Mouse (Mus musculus) embryonic facial prominence, embryonic 11.5 days (tissue): ENCODE results near the gene Rab3d. TPM values are rescaled to one million over a fixed set of nuclear protein-coding genes. Genes with fewer than 3 reads are reported as not detected.
A peak's percentile ranks its signal among the peaks of the same experiment; 100 is the strongest.
"Not testable (repeated sequence)": the region's sequence is repeated elsewhere in the genome, so short reads cannot be mapped to it uniquely, and the experiment has no call there.

Experiments
- ATAC-seq: fragments of 200-750 bp; cut with Nextera tagmentation; replicated peaks from 2 replicates; pipeline ENCODE4 v1.8.0; 2017; ENCODE audit warnings: low read depth; ENCODE audit not compliant: insufficient number of reproducible peaks, low FRiP score, low TSS enrichment
- DNase-seq: peaks from one replicate; pipeline ENCODE4 v3.0.0-alpha.2; 2015; ENCODE audit warnings: low spot score
- H3K27ac ChIP-seq: fragments of 300-500 bp; sonication (generic); replicated peaks from 2 replicates; pipeline ENCODE4 v1.5.1; 2014; ENCODE audit warnings: mild to moderate bottlenecking, low read depth, low read length, control low read depth
- H3K27me3 ChIP-seq: fragments of 300-500 bp; sonication (generic); 2 replicates; pipeline ENCODE4 v1.6.1; 2014; ENCODE audit warnings: mild to moderate bottlenecking, low read length, moderate library complexity, mixed read lengths; ENCODE audit not compliant: control insufficient read depth, insufficient read depth
- H3K36me3 ChIP-seq: fragments of 300-500 bp; sonication (generic); replicated peaks from 2 replicates; pipeline ENCODE4 v1.6.1; 2014; ENCODE audit warnings: low read depth, mild to moderate bottlenecking, low read length, moderate library complexity, mixed read lengths; ENCODE audit not compliant: control insufficient read depth, insufficient read depth
- H3K4me1 ChIP-seq: fragments of 300-500 bp; sonication (generic); 2 replicates; pipeline ENCODE4 v1.6.1; 2014; ENCODE audit warnings: low read length, mixed read lengths; ENCODE audit not compliant: control insufficient read depth, insufficient read depth
- H3K4me2 ChIP-seq: fragments of 300-500 bp; sonication (generic); 2 replicates; pipeline ENCODE4 v1.6.1; 2014; ENCODE audit warnings: low read depth, mild to moderate bottlenecking, control low read depth, low read length, moderate library complexity
- H3K4me3 ChIP-seq: fragments of 300-500 bp; sonication (generic); 2 replicates; pipeline ENCODE4 v1.5.1; 2014; ENCODE audit warnings: low read depth, low read length, control low read depth
- H3K9ac ChIP-seq: fragments of 300-500 bp; sonication (generic); replicated peaks from 2 replicates; pipeline ENCODE4 v1.6.1; 2014; ENCODE audit warnings: mild to moderate bottlenecking, control low read depth, low read length
- H3K9me3 ChIP-seq: fragments of 300-500 bp; sonication (generic); replicated peaks from 2 replicates; pipeline ENCODE4 v1.6.1; 2016; ENCODE audit warnings: mild to moderate bottlenecking, low read length, inconsistent platforms, mixed read lengths; ENCODE audit not compliant: control insufficient read depth
- WGBS: fragments of 180-500 bp; shearing (Covaris S2); extraction: QIAGEN DNeasy Blood & Tissue Kit; methylation state at CpG from one replicate; pipeline ENCODE4 v1.1.7; 2014; 5-methylcytosine and 5-hydroxymethylcytosine counted together
- polyA plus RNA-seq: library from polyadenylated mRNA; unstranded; fragments of >200 nt; fragmentation: Nextera tagmentation; extraction: Ambion mirVana; gene quantifications from 2 replicates; pipeline ENCODE4 v1.2.1, GENCODE M21; 2014

The Rab3d gene
- polyA plus RNA-seq, 1 experiment from 2014 or later: 4.8 TPM

DNA sequence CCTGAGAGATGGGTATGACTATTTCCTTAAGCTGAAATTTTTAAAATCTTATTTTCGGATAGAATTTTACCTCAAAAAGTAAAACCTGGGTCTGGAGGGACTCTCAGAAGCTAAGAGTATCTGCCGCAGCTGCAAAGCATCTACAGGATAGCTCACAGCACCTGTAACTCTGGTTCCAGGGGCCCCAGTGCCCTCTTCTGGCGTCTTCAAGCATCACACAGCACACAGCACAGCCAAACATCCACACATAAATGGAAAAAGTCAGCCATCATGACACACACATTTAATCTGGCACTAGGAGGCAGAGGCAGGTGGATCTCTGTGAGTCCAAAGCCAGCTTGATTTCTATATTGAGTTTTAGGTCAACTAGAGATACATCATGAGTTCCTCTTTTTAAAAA is 41.4 kb downstream of the Rab3d start:
- H3K4me3 ChIP-seq: no peak overlapping the region
- no peak overlapping the region for H3K27ac ChIP-seq
- H3K9me3 ChIP-seq: no peaks in the 10 kb centered on the region
- 66% methylated on average over 3 of the region's 3 CpGs for WGBS
- H3K27me3 ChIP-seq: no peaks in the 10 kb centered on the region
- H3K9ac ChIP-seq: no peak overlapping the region
- H3K4me1 ChIP-seq: no peaks in the 10 kb centered on the region
- ATAC-seq (no peak), DNase-seq (no peak)
- no peak overlapping the region for H3K4me2 ChIP-seq
- no peaks in the 10 kb centered on the region for H3K36me3 ChIP-seq

GRCm38 (mm10) chr9:21872204-21872603 is 45.8 kb downstream of the Rab3d start:
- ATAC-seq: no peak
- H3K27me3 ChIP-seq: no peaks in the 10 kb centered on the region
- no peaks in the 10 kb centered on the region for H3K4me1 ChIP-seq

DNA sequence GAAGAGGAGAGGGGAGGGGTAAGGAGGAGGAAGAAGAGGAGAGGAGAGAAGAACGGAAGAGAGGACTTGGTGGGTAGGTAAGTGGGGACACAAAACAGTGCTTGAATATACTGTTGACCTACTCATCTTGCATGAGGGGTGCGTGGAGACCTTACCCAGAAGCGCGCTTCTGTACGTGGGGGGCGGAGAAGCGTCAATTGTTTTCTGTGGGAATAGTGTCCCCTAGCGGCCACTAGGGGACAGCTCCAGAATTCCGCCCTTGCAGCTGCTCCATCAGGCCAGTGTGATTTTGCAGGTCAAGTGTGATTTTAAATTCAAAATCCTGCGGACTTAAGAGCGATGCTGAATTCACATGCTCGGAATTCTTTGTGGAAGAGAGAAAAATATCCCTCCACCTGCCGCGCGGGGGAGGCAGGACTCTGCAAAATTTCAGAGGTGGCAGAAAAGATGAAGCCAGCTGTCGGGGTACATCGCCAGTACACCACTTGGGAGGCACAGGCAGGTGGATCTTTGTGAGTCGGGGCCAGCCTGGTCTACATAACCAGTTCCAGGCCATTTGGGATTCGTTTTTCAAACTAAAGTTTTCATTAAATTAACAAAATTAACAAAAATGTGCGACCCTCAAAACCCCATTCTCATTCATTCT is 47.0 kb downstream of the Rab3d start:
- no peak overlapping the region; the same call in 1 of the 2 replicates for H3K4me2 ChIP-seq
- no peak overlapping the region for H3K4me3 ChIP-seq
- H3K9me3 ChIP-seq: no peaks in the 10 kb centered on the region
- no peak overlapping the region for H3K9ac ChIP-seq
- no peaks in the 10 kb centered on the region for H3K4me1 ChIP-seq
- ATAC-seq (0 out of 2 replicates have a peak, but pooled peaks have one; percentile 46), DNase-seq (peak; percentile 71)
- no peaks in the 10 kb centered on the region for H3K36me3 ChIP-seq
- H3K27me3 ChIP-seq: no peaks in the 10 kb centered on the region
- no peak overlapping the region for H3K27ac ChIP-seq
- 13% methylated on average over 20 of the region's 20 CpGs for WGBS

More at GRCm38 (mm10) chr9:21872204-21872603, 45.8 kb downstream of the Rab3d start:
- Histone ChIP-seq H3K4me3 (no peak overlapping the region), H3K27ac (no peak overlapping the region), H3K4me2 (no peak overlapping the region), H3K9me3 (no peaks in the 10 kb centered on the region), H3K9ac (no peak overlapping the region), H3K36me3 (no peaks in the 10 kb centered on the region)
- WGBS: 69% methylated on average over 4 of the region's 4 CpGs
- no peak for DNase-seq

GRCm38 (mm10) chr9:21869290-21869689 is 48.7 kb downstream of the Rab3d start:
- H3K9ac ChIP-seq, H3K27ac ChIP-seq, H3K36me3 ChIP-seq, H3K9me3 ChIP-seq, H3K27me3 ChIP-seq, H3K4me1 ChIP-seq, H3K4me3 ChIP-seq, H3K4me2 ChIP-seq, ATAC-seq: not testable (repeated sequence)
- WGBS: 50% methylated on average over 7 of the region's 7 CpGs
- peak; percentile 27 for DNase-seq

DNA sequence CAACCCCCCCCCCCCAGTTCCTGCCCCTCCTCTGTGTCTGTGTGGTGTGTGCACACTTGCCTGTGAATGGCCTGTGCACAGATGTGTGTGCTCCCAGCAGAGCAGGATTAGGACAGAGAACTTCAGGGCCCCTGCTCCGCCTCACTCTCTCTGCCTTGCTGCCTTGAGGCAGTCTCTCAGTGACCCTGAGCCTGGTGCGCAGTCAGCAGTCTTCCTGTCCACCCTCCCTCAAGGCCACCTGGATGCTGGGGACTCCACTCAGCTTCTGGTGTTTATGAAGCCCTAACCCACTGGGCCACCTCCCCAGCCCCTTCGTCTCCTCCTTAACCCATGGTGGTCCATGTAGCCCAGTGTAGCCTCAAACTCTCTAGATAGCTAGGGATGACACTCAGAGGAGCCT is 50.3 kb downstream of the Rab3d start:
- no peaks in the 10 kb centered on the region for H3K27me3 ChIP-seq
- H3K4me2 ChIP-seq: no peak overlapping the region
- DNase-seq (no peak), ATAC-seq (no peak)
- H3K4me1 ChIP-seq: no peaks in the 10 kb centered on the region
- 61% methylated on average over 3 of the region's 3 CpGs for WGBS
- H3K9ac ChIP-seq: no peak overlapping the region
- no peak overlapping the region for H3K4me3 ChIP-seq
- H3K27ac ChIP-seq: no peak overlapping the region
- H3K36me3 ChIP-seq: no peaks in the 10 kb centered on the region
- no peaks in the 10 kb centered on the region for H3K9me3 ChIP-seq

GRCm38 (mm10) chr9:21866641-21867040 is 51.4 kb downstream of the Rab3d start:
- DNase-seq: peak; percentile 14
- no peak for ATAC-seq
- WGBS: 52% methylated on average over 2 of the region's 2 CpGs

DNA sequence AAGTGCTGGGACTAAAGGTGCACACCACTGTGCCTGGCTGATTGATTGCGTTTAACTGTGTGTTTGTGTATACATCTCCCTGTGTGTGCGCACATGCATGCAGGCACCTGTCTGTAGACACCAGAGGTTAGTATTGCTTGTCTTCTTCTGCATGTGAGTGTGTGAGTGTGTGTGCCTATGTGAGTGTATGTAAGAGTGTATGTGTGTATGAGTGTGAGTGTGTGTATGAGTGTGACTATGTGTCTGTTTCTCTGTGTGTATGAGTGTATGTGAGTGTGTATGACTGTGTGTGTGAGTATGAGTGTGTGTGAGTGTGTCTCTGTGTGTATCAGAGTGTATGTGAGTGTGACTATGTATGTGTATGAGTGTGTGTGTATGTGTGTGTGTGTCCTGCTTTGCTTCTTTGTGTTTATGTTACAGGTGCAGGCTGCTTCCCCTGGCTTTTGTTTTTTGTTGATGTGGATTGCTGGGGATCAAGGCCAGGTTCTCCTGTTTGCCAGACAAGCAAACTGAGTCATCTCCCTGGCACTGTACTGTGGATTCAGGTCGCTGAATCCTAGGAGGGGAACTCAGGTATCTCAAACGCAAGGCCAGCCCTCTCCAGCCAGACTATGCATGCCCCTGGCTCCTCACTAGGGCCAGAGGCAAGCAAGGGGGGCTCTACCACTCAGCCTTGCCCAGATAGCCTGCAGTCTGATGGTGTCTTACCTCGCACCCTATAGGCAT is 52.2 kb downstream of the Rab3d start:
- ATAC-seq (no peak), DNase-seq (no peak)
- Histone ChIP-seq H3K4me2 (no peak overlapping the region), H3K36me3 (no peaks in the 10 kb centered on the region), H3K4me1 (no peaks in the 10 kb centered on the region), H3K27me3 (no peaks in the 10 kb centered on the region), H3K4me3 (no peak overlapping the region), H3K9ac (no peak overlapping the region), H3K9me3 (no peaks in the 10 kb centered on the region), H3K27ac (no peak overlapping the region)
- 69% methylated on average over 5 of the region's 5 CpGs for WGBS

More at GRCm38 (mm10) chr9:21866641-21867040, 51.4 kb downstream of the Rab3d start:
- no peak overlapping the region for H3K27ac ChIP-seq
- no peaks in the 10 kb centered on the region for H3K36me3 ChIP-seq
- H3K27me3 ChIP-seq: no peaks in the 10 kb centered on the region
- H3K4me1 ChIP-seq: no peaks in the 10 kb centered on the region
- no peak overlapping the region for H3K4me2 ChIP-seq
- H3K4me3 ChIP-seq: no peak overlapping the region
- no peak overlapping the region for H3K9ac ChIP-seq
- H3K9me3 ChIP-seq: no peaks in the 10 kb centered on the region

DNA sequence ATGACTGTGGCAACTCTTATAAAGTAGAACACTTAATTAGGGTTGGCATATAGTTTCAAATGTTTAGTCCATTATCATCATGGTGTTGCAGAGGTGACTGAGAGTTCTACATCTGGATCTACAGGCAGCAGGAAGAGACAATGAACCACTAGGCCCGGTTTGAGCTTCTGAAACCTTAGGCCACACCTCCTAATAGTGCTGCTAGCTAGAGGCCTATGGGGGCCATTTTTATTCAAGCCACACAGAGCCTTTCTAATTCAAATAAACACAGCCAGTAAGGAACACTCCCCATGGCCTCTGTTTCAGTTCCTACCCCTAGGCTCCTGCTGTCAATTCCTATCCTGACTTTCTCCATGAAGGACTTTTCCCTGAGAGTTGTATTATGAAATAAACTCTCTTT is 55.8 kb downstream of the Rab3d start:
- Histone ChIP-seq H3K9me3 (no peaks in the 10 kb centered on the region), H3K27me3 (no peaks in the 10 kb centered on the region), H3K27ac (no peak overlapping the region), H3K4me3 (no peak overlapping the region), H3K36me3 (no peaks in the 10 kb centered on the region), H3K4me2 (no peak overlapping the region), H3K9ac (no peak overlapping the region), H3K4me1 (no peaks in the 10 kb centered on the region)
- DNase-seq (no peak), ATAC-seq (no peak)
- 65% methylated on average over 1 of the region's 1 CpGs for WGBS
